Mouse (Mus musculus) heart, postnatal 0 days (tissue): ENCODE results near the gene Hoxd8.

ENCODE experiments used
- CTCF ChIP-seq: IDR thresholded peaks from 2 replicates; pipeline ENCODE4 v1.5.1; 2016; ENCODE audit warnings: antibody characterized with exemption, control low read depth, low read depth
- EP300 ChIP-seq: IDR thresholded peaks from 2 replicates; pipeline ENCODE4 v1.6.1; 2016; ENCODE audit warnings: antibody characterized with exemption, low read depth

DNA sequence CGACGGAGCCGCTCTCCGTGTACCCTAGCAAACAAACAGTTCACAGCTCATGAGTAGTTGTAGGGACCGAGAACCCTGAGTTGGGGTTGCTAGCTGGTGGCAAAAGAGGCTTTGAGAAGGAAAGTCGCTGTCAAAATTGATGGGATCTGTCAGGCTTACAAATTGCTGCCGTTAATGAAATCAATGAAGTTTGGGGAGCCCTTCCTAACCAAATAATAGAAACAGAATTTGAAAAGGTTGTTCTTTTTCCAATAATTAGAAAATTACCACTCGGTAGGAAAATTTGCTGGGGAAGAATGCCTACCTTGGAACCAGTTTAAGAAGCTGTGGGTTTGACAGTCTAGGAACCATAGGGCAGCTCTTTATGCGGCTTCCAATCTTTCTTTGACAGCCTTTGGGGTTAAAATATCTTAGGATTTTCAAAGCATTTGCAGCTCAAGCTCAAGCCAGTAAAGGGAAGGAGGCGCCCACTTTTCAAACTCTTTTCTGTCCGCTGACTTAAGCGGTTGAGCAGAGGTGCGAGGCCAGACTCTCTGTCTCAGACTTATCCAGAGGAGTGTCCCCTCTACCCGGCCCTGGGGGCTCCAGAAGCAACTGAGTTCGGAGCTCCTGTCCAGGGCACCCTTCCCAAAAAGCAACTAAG lies 46.3 kb upstream of the Hoxd8 start:
- no peak for TF ChIP-seq EP300
- no peak for TF ChIP-seq CTCF
